Comparison of ENCODE assay signal across 25 mouse cellular contexts in the genomic region with DNA sequence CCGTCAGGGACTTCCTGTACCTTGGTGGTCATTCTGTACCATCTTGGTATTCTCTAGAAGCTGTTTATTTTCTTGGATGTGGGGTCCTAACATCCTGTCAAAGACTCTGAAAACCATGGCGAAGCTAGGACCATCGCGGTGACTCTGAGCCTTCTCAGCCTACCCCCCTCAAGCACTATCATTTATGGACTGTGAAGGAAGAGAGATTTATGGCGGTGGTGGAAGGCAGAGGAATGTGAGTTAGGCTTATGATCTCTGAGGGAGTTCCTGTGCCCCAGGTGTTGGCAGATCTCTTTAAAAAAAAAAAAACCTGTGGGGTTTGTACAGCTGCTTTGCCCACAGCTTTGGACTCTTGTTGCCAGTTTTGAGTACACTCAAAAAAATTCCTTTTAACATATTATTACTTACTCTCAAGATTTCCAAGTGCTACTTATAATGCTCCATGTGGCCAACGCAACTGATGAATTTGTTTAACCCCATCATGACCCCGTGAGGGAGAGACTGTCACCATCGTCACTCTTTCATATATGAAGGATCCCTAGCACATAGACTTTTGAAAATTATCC.
DNase-seq lines count a peak whose midpoint lies in the region; ATAC-seq and TF ChIP-seq lines count a peak whose summit lies in the region.
"Had no signal": no experiment of that assay in that cellular context is flagged by ENCODE, and none has a peak within 500 bp of the region (broad histone marks: within the 10 kb centered on the region; RNA-seq: fewer than 3 reads in every experiment).

No protein-coding gene starts in this region.

- H3K36me3 ChIP-seq in kidney, embryonic 15.5 days = no peaks in the 10 kb centered on the region
- no peaks in the 10 kb centered on the region for H3K36me3 ChIP-seq in neural tube, embryonic 15.5 days
- no peaks in the 10 kb centered on the region for H3K36me3 ChIP-seq in limb, embryonic 14.5 days (ENCODE audit: control insufficient read depth, insufficient read depth, low read length)
- H3K36me3 ChIP-seq in forebrain, embryonic 11.5 days (ENCODE audit: control insufficient read depth, insufficient read depth, low read length) = no peaks in the 10 kb centered on the region
- H3K36me3 ChIP-seq: embryonic facial prominence, embryonic 15.5 days; G1E; hindbrain, embryonic 15.5 days; limb, embryonic 15.5 days had no signal

- H3K4me2 ChIP-seq in kidney, embryonic 15.5 days = no peak overlapping the region
- no peak overlapping the region for H3K4me2 ChIP-seq in neural tube, embryonic 15.5 days
- no peak overlapping the region for H3K4me2 ChIP-seq in limb, embryonic 14.5 days (replicated peaks; ENCODE audit: low read depth, low read length, severe bottlenecking)
- no peak overlapping the region for H3K4me2 ChIP-seq in forebrain, embryonic 11.5 days (ENCODE audit: low read depth, low read length, severe bottlenecking)
- H3K4me2 ChIP-seq: embryonic facial prominence, embryonic 15.5 days; hindbrain, embryonic 15.5 days; limb, embryonic 15.5 days; midbrain, embryonic 11.5 days had no signal

- 0 out of 2 replicates have a peak, but pooled peaks cover 2% of the 10 kb centered on the region for H3K4me1 ChIP-seq in kidney, embryonic 15.5 days
- no peaks in the 10 kb centered on the region for H3K4me1 ChIP-seq in neural tube, embryonic 15.5 days
- no peaks in the 10 kb centered on the region for H3K4me1 ChIP-seq in limb, embryonic 14.5 days (ENCODE audit: control insufficient read depth, insufficient read depth, low read length)
- H3K4me1 ChIP-seq in forebrain, embryonic 11.5 days (replicated peaks; ENCODE audit: control insufficient read depth, insufficient read depth, low read length) = no peaks in the 10 kb centered on the region
- H3K4me1 ChIP-seq: embryonic facial prominence, embryonic 15.5 days; hindbrain, embryonic 15.5 days had no signal

- H3K9me3 ChIP-seq in kidney, embryonic 15.5 days (replicated peaks) = no peaks in the 10 kb centered on the region
- no peaks in the 10 kb centered on the region for H3K9me3 ChIP-seq in neural tube, embryonic 15.5 days (replicated peaks)
- H3K9me3 ChIP-seq in limb, embryonic 14.5 days (ENCODE audit: control insufficient read depth, low read length) = no peaks in the 10 kb centered on the region
- H3K9me3 ChIP-seq in forebrain, embryonic 11.5 days (ENCODE audit: control insufficient read depth, low read length) = no peaks in the 10 kb centered on the region
- H3K9me3 ChIP-seq: embryonic facial prominence, embryonic 15.5 days; G1E; hindbrain, embryonic 15.5 days; limb, embryonic 15.5 days had no signal

- ATAC-seq in kidney, embryonic 15.5 days (replicated peaks; ENCODE audit: low FRiP score) = peak; percentile 90
- ATAC-seq in neural tube, embryonic 15.5 days (ENCODE audit: low FRiP score) = no peak
- no peak for ATAC-seq in limb, embryonic 14.5 days (ENCODE audit: low FRiP score, low read depth)
- ATAC-seq in forebrain, embryonic 11.5 days (replicated peaks; ENCODE audit: low FRiP score) = no peak
- ATAC-seq: Patski had no signal

- 42% methylated on average over 8 of the region's 8 CpGs for WGBS in kidney, embryonic 15.5 days
- WGBS in neural tube, embryonic 15.5 days = 87% methylated on average over 8 of the region's 8 CpGs
- 28% methylated on average over 8 of the region's 8 CpGs for WGBS in limb, embryonic 14.5 days
- whole genome bisulfite sequencing in forebrain, embryonic 11.5 days = 88% methylated on average over 8 of the region's 8 CpGs

- no peaks in the 10 kb centered on the region for H3K27me3 ChIP-seq in kidney, embryonic 15.5 days
- no peaks in the 10 kb centered on the region for H3K27me3 ChIP-seq in neural tube, embryonic 15.5 days (replicated peaks)
- H3K27me3 ChIP-seq in limb, embryonic 14.5 days (ENCODE audit: control insufficient read depth, insufficient read depth, low read length) = no peaks in the 10 kb centered on the region
- H3K27me3 ChIP-seq in forebrain, embryonic 11.5 days (ENCODE audit: control insufficient read depth, insufficient read depth, low read length) = no peaks in the 10 kb centered on the region
- H3K27me3 ChIP-seq: CH12.LX; embryonic facial prominence, embryonic 15.5 days; hindbrain, embryonic 15.5 days; limb, embryonic 15.5 days; Patski had no signal

- no peak overlapping the region for H3K9ac ChIP-seq in kidney, embryonic 15.5 days
- H3K9ac ChIP-seq in neural tube, embryonic 15.5 days (replicated peaks) = no peak overlapping the region
- H3K9ac ChIP-seq in limb, embryonic 14.5 days (ENCODE audit: low read depth, low read length, severe bottlenecking) = no peak overlapping the region
- no peak overlapping the region for H3K9ac ChIP-seq in forebrain, embryonic 11.5 days (ENCODE audit: low read length)
- H3K9ac ChIP-seq: embryonic facial prominence, embryonic 15.5 days; hindbrain, embryonic 15.5 days; limb, embryonic 15.5 days; liver, embryonic 14.5 days had no signal

- H3K4me3 ChIP-seq in kidney, embryonic 15.5 days (replicated peaks) = no peak overlapping the region
- no peak overlapping the region for H3K4me3 ChIP-seq in neural tube, embryonic 15.5 days (replicated peaks)
- H3K4me3 ChIP-seq in limb, embryonic 14.5 days (replicated peaks; ENCODE audit: low read length) = no peak overlapping the region
- H3K4me3 ChIP-seq in forebrain, embryonic 11.5 days (ENCODE audit: low read depth, low read length) = no peak overlapping the region
- H3K4me3 ChIP-seq: embryonic facial prominence, embryonic 15.5 days; gastrocnemius, adult 2 months; hindbrain, embryonic 15.5 days; layer of hippocampus, adult 2 months; limb, embryonic 15.5 days had no signal

- peak overlapping the region; percentile 38 for H3K27ac ChIP-seq in kidney, embryonic 15.5 days
- H3K27ac ChIP-seq in neural tube, embryonic 15.5 days (replicated peaks) = no peak overlapping the region
- H3K27ac ChIP-seq in limb, embryonic 14.5 days (replicated peaks; ENCODE audit: low read depth, low read length) = no peak overlapping the region
- no peak overlapping the region for H3K27ac ChIP-seq in forebrain, embryonic 11.5 days (ENCODE audit: low read depth, low read length)
- H3K27ac ChIP-seq: embryonic facial prominence, embryonic 15.5 days; gastrocnemius, adult 2 months; hindbrain, embryonic 15.5 days; layer of hippocampus, adult 2 months; limb, embryonic 15.5 days; liver, embryonic 14.5 days had no signal

- no peak for TF ChIP-seq POLR2A in limb, embryonic 14.5 days (IDR thresholded peaks at IDR 0.05; ENCODE audit: borderline replicate concordance, extremely low read depth, insufficient read depth, insufficient read length)

- DNase-seq in kidney, postnatal 10 days = no peak
- peak; percentile 22 for DNase-seq in neural tube, embryonic 10.5 days (ENCODE audit: extremely low spot score, low spot score)
- peak; percentile 44 for DNase-seq in limb, embryonic 14.5 days (ENCODE audit: low spot score)
- no peak for DNase-seq in forebrain, embryonic 11.5 days (ENCODE audit: low spot score)
- no peak for DNase-seq in adrenal gland, postnatal 4 days (ENCODE audit: low spot score in 2 of 2)
- DNase-seq in cerebellum, adult 18-20 months = no peak
- DNase-seq: adrenal gland, postnatal 36 days; cerebellum, adult 11 months; cerebellum, postnatal 14 days; gastrocnemius, adult 2 months; heart, postnatal 4 days; kidney, postnatal 14 days; thymus, adult 18-20 months; thymus, postnatal 36 days had no signal

Comparison
In these comparisons a context has a peak if more than half of its experiments do, and no peak if none do; other contexts are left out.
1. DNase-seq: peak in neural tube, embryonic 10.5 days (single experiment) and limb, embryonic 14.5 days (single experiment); none in kidney, postnatal 10 days (single experiment), forebrain, embryonic 11.5 days (single experiment), adrenal gland, postnatal 4 days (0 of 2) and cerebellum, adult 18-20 months (0 of 2).